Mouse (Mus musculus) left cerebral cortex, adult 18-20 months (tissue): ENCODE results near the gene Camk2b. TPM values are rescaled to one million over a fixed set of nuclear protein-coding genes. Genes with fewer than 3 reads are reported as not detected.

Source experiments
- DNase-seq, 2 experiments: peaks; one replicate each; pipeline ENCODE4 v3.0.0; 2021 to 2022; ENCODE audit warnings: low spot score in 2 of 2, mixed read lengths in 1 of 2
- total RNA-seq, 2 experiments: library from RNA; stranded (reverse); gene quantifications; 2 replicates each; pipeline ENCODE4 v1.2.3; 2021

The Camk2b gene
- total RNA-seq, 2 experiments from 2014 or later: 618 to 648 TPM

GRCm38 (mm10) chr11:5990910-5991309 lies 75.3 kb downstream of the Camk2b start:
- DNase-seq: no peak

GRCm38 (mm10) chr11:5989954-5990593 lies 76.1 kb downstream of the Camk2b start:
- no peak for DNase-seq

- DNase-seq: no peak
Observed at GRCm38 (mm10) chr11:5988126-5988525, 78.0 kb downstream of the Camk2b start.

DNA sequence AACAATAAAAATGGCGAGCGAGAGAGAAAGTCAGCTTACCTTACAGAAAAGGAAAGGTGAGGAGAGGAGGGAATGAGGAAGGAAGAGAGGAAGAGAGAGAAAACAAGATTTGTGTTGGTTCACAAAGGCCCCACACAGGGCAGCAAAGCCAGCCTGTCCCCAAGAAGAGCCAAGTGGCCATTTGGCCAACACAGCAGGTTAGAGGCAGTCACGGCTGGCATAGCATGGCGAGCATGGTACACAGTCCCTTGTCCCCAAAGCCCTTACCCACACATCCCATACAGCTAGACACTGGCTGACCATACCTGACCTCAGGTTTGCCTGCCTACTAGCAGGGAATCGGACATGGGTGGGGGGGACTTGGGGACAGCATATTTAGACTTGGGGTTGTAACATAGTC lies 82.5 kb downstream of the Camk2b start:
- no peak for DNase-seq

DNA sequence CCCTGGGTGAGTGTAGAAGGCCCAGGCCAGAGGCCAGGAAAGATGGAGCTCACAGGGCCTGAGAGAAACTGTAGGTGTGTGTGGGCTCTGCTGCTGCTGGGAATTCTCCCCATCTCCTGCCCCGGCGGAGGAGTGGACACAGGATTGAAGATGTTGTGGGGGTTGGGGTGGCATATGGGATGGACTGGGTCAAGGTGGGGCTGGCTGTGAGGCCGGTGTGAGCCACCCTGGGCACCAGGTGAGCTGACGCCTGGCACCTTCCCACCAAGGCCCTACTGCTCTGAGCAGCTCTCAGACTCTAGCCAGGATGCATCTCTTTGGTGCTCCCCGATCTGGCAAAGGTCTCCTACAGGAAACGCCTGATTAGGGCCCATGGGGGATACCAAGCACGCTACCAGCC lies 84.8 kb downstream of the Camk2b start:
- DNase-seq: no peak

- no peak for DNase-seq
Observed at GRCm38 (mm10) chr11:5980561-5980960, 85.6 kb downstream of the Camk2b start.

DNA sequence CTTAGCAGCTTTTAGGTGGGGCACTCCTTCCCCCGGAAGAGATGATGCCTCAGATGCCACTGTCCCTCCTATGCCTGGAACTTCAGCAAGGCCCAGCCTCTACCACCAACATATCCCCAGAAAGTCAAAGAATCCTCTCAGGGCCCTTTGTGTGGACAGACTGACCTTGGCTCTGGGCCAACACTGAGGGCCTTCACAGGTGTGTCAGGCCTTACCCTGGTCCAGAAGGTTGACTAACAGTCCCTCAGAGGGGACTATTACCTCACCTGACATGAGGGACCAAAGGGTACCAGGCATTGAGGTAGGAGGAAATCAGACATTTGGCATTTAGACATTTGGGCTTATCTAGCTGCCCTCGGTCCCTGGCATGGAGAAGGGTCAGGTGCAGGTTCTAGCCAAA lies 86.1 kb downstream of the Camk2b start:
- no peak for DNase-seq

GRCm38 (mm10) chr11:5979088-5979487 lies 87.1 kb downstream of the Camk2b start:
- DNase-seq: no peak

- no peak for DNase-seq
Observed at GRCm38 (mm10) chr11:5976106-5976505, 90.1 kb downstream of the Camk2b start.

- no peak for DNase-seq
Observed at GRCm38 (mm10) chr11:5975068-5975467, 91.1 kb downstream of the Camk2b start.

GRCm38 (mm10) chr11:5974053-5974452 lies 92.1 kb downstream of the Camk2b start:
- no peak for DNase-seq

GRCm38 (mm10) chr11:5973151-5973550 lies 93.0 kb downstream of the Camk2b start:
- DNase-seq: no peak

- DNase-seq: no peak
Observed at GRCm38 (mm10) chr11:5971202-5971601, 95.0 kb downstream of the Camk2b start.

- DNase-seq: no peak
Observed at GRCm38 (mm10) chr11:5968223-5968622, 97.9 kb downstream of the Camk2b start.

- no peak for DNase-seq
Observed at GRCm38 (mm10) chr11:5966751-5967150, 99.4 kb downstream of the Camk2b start.

DNA sequence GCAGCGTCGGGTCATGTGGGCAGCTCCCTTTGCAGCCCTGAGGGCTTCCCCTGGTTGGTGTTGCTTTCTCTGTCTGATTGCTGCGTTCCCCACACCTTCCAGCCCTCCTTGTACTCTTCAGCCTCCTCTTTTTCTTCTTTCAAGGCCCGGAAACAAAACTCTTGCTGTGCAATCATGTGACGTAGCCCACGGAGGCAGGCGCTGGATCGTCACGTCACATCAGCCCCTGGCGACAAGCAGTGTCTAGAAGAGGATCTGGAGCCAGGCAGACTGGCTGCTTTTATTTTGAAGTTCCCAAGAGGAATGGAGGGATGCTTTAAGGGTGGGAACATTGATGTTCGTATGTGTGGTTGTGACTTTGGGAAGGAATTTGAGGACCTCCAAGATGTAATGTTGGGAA lies 100.3 kb downstream of the Camk2b start:
- DNase-seq: no peak

- no peak for DNase-seq
Observed at GRCm38 (mm10) chr11:5960051-5960450, 106.1 kb downstream of the Camk2b start.

DNA sequence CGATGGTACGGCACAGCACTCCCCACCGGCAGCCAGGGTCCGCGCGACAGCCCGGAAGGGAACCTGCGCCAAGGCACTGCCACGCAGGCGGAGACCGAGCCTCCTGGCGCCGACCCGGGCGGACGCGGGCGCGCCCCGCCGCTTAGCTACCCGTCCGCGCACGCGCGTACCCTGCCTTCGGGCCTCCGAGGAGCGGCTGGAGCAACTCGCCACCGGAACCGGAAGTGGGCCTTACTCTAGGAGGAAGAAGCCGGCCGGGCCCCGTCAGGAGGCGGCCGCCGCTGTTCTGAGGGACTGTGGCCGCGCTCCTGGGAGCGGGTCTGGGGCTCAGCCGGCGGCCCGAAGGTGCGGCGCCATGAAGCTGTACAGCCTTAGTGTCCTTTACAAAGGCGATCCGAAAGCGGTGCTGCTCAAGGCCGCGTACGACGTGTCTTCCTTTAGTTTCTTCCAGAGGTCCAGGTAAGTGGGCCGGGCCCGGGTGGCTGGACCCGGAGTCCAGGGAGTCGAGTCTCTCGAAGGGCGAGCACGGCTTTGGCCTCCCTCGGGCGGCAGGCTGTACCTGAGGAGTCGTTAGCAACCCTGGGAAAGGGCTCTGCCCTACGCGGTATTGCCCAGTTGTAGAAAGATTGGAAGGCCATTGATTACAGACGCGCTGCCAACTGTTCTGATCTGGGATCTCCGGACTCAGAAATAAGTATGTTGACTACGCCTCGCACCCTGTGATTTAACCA lies 110.5 kb downstream of the Camk2b start, which contains the start of gene Ykt6:
Gene Ykt6 (plus strand): TSS at position 148 of the 731 bp plus-strand sequence.
- peak; percentile 95 to 97 for DNase-seq

GRCm38 (mm10) chr11:5954965-5955504 lies 111.1 kb downstream of the Camk2b start:
- no peak for DNase-seq

GRCm38 (mm10) chr11:5954435-5954834 lies 111.7 kb downstream of the Camk2b start:
- DNase-seq: no peak

- DNase-seq: no peak
Observed at GRCm38 (mm10) chr11:5953130-5953765, 112.9 kb downstream of the Camk2b start.

DNA sequence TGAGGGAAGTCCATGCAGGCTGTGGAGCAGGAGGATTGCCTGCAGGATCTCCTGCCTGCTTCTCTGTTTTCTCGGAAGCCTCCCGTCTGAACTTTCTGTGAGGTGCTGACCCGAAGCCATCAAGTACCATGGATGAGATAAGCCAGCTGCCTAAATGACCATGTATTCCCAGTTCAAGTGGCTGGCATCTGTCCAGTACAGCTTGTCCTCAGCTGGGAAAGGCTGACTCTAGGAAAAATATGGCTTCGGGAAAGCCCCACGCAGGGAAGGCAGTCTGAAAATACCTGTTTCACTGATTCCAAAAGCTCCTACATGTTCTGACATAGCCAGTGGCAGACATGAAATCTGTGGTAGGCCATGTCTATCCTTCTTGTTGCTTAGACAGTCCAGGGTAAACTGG lies 113.7 kb downstream of the Camk2b start:
- no peak for DNase-seq
